Mouse (Mus musculus): ENCODE measurements at regions not wholly inside any gene's neighbourhood (a gene's known extent, or its start where the extent isn't known, plus 50 kb on each side); places are given as distances from the start of the nearest gene placed in this dataset.
A peak's percentile ranks its signal among the peaks of the same experiment; 100 is the strongest.
"Not testable (repeated sequence)": the region's sequence is repeated elsewhere in the genome, so short reads cannot be mapped to it uniquely, and the experiment has no call there.

DNA sequence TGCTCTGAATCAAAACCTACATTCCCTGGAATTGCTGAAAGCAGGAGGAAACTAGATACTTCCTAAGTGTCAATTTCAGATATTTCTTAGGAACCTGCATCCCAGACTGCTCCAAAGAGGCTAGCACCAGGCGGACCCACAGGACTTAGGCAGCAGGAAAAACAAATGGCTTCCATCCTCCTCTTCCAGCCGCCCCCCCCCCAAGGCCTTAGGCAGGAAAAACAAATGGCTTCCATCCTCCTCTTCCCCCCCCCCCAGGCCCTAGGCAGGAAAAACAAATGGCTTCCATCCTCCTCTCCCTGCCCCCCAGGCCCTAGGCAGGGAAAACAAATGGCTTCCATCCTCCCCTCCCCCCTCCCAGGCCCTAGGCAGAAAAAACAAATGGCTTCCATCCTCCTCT lies 64.5 kb upstream of the Nap1l2 start:
- no peak for DNase-seq (ENCODE audit: low read depth, low spot score)

DNA sequence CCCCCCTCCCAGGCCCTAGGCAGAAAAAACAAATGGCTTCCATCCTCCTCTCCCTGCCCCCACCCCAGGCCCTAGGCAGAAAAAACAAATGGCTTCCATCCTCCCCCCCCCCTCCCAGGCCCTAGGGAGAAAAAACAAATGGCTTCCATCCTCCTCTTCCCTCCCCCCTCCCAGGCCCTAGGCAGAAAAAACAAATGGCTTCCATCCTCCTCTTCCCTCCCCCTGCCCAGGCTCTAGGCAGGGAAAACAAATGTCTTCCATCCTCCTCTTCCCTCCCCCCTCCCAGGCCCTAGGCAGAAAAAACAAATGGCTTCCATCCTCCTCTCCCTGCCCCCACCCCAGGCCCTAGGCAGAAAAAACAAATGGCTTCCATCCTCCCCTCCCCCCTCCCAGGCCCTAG lies 65.0 kb upstream of the Nap1l2 start:
- not testable (repeated sequence) for DNase-seq (ENCODE audit: low read depth, low spot score)

DNA sequence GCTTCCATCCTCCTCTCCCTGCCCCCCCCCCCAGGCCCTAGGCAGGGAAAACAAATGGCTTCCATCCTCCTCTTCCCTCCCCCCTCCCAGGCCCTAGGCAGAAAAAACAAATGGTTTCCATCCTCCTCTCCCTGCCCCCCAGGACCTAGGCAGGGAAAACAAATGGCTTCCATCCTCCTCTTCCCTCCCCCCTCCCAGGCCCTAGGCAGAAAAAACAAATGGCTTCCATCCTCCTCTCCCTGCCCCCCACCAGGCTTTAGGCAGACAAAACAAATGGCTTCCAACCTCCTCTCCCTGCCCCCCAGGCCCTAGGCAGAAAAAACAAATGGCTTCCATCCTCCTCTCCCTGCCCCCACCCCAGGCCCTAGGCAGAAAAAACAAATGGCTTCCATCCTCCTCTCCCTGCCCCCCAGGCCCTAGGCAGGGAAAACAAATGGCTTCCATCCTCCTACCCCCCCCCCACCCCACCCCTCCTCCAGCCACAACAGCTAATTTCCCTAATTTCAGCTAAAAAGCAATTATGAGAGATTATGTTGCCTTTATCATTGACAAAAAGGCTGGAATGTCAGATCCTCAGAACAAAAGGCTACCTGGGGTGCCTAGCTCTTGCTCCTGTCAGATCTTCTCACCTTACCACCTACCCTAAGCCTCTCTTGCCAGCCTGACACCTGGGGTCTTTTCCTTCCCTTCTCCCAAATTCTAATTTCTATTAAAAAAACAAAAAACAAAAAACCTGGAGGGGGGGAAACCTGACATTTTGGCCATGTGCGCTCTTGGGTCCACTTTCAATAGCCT lies 65.8 kb upstream of the Nap1l2 start:
- not testable (repeated sequence) for DNase-seq (ENCODE audit: low read depth, low spot score)

DNA sequence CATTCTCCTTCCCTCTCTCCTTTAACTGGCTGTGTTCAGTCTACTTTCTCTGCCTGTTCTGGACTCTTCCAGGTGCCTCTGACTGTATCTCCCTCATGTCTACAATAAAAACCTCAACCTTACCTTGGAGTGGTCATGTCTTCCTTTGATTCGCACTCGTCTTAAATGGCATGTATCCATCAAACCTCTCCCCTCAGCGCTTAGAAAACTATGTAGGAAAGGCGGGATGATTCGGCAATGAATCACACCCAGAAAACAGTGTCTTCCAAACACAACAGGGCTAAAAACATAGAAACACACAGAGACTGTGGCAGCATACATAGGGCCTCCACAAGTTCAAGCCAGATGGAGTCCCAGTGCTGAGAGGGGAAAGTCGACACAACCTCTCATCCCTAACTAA lies 66.4 kb upstream of the Nap1l2 start:
- no peak for DNase-seq (ENCODE audit: low read depth, low spot score)

DNA sequence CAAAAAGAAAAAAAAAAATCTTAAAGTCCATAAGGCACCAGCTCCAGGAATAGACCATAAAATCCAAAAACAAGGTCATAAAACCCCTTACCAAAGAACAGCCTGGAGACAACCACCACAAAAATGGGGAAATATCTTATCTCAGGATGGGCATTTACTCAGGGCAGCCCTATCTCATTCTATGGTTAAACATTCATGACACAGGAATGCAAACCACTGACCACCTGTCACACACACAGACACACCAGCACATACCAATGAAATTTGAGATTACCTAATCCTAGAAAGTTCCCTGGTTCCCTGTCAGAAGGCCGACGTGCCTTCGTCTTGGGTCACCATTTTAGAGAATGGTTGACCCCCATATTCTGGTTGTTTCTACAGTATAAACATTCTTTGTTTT lies 66.3 kb upstream of the Cdx4 start:
- no peak for DNase-seq (ENCODE audit: low read depth, low spot score)

DNA sequence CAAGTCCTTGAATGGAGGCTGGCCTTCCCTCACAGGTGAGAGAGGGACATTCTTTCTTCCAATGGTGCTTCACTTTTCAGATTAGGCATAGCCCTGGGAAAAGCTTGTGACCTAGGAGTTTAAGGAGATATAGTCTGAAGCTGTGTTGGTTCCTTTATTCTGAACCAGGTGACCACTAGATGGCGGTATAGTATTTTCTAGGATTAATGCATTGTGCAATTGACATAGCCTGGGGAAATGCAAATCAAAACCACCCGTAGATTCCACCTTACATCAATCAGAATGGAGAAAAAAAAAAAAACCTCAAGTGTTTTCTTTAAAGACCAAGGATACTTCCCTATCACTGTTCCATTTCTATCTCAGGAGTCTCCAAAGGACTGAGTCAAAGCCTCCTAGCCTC lies 61.3 kb upstream of the Cdx4 start:
- peak; percentile 21 for DNase-seq (ENCODE audit: low read depth, low spot score)

Data from telencephalon, adult 2 months (tissue).